Mouse (Mus musculus): ENCODE measurements around the gene Poc1a. TPM values are rescaled to one million over a fixed set of nuclear protein-coding genes. Genes with fewer than 3 reads are reported as not detected.

The Poc1a gene
- 39.9 and 46.4 TPM in 2 replicates for polyA plus RNA-seq (2016; fragmentation: Nextera tagmentation; extraction: Ambion mirVana)

GRCm38 (mm10) chr9:106280808-106281544 lies at the start of gene Poc1a:
Poc1a (plus strand) TSS chr9:106281061.
- peak; percentile 95 for DNase-seq (ENCODE audit: low spot score)
- Histone ChIP-seq H3K27ac (replicated peaks) (peak within 1 kb of the TSS; percentile 88), H3K27me3 (replicated peaks; ENCODE audit: low read depth, poor library complexity, severe bottlenecking) (no peaks in the 10 kb centered on the region), H3K36me3 (replicated peaks) (peaks cover 26% of the 10 kb centered on the region), H3K9me3 (no peaks in the 10 kb centered on the region), H3K4me1 (peaks cover 18% of the 10 kb centered on the region), H3K4me3 (peak within 1 kb of the TSS; percentile 79)
- WGBS = under 1% methylated on average over 47 of the region's 47 CpGs

- no peak for DNase-seq (ENCODE audit: low spot score)
- WGBS = 83% methylated on average over 7 of the region's 7 CpGs
Observed at GRCm38 (mm10) chr9:106231220-106231619, 49.6 kb upstream of the Poc1a start.

GRCm38 (mm10) chr9:106231816-106232215 lies 49.0 kb upstream of the Poc1a start:
- no peak for DNase-seq (ENCODE audit: low spot score)
- Histone ChIP-seq H3K27ac (replicated peaks) (no peak overlapping the region), H3K27me3 (replicated peaks; ENCODE audit: low read depth, poor library complexity, severe bottlenecking) (peaks cover 7% of the 10 kb centered on the region), H3K4me1 (peaks cover 8% of the 10 kb centered on the region), H3K36me3 (replicated peaks) (peaks cover 51% of the 10 kb centered on the region), H3K9me3 (no peaks in the 10 kb centered on the region), H3K4me3 (no peak overlapping the region)
- WGBS = 85% methylated on average over 4 of the region's 4 CpGs

More at GRCm38 (mm10) chr9:106231220-106231619, 49.6 kb upstream of the Poc1a start:
- Histone ChIP-seq H3K4me3 (no peak overlapping the region), H3K27me3 (replicated peaks; ENCODE audit: low read depth, poor library complexity, severe bottlenecking) (peaks cover 13% of the 10 kb centered on the region), H3K9me3 (no peaks in the 10 kb centered on the region), H3K27ac (replicated peaks) (no peak overlapping the region), H3K4me1 (peaks cover 14% of the 10 kb centered on the region), H3K36me3 (replicated peaks) (peaks cover 45% of the 10 kb centered on the region)

GRCm38 (mm10) chr9:106232956-106233355 lies 47.9 kb upstream of the Poc1a start:
- Histone ChIP-seq H3K27me3 (replicated peaks; ENCODE audit: low read depth, poor library complexity, severe bottlenecking) (no peaks in the 10 kb centered on the region), H3K36me3 (replicated peaks) (peaks cover 62% of the 10 kb centered on the region), H3K4me3 (no peak overlapping the region), H3K9me3 (no peaks in the 10 kb centered on the region), H3K27ac (replicated peaks) (no peak overlapping the region), H3K4me1 (0 out of 2 replicates have a peak, but pooled peaks cover 4% of the 10 kb centered on the region)
- no peak for DNase-seq (ENCODE audit: low spot score)
- 94% methylated on average over 3 of the region's 3 CpGs for WGBS

- no peaks in the 10 kb centered on the region for H3K9me3 ChIP-seq
- H3K36me3 ChIP-seq (replicated peaks) = peaks cover 72% of the 10 kb centered on the region
- H3K27me3 ChIP-seq (replicated peaks; ENCODE audit: low read depth, poor library complexity, severe bottlenecking) = no peaks in the 10 kb centered on the region
- 89% methylated on average over 6 of the region's 6 CpGs for WGBS
- H3K27ac ChIP-seq (replicated peaks) = no peak overlapping the region
- no peak for DNase-seq (ENCODE audit: low spot score)
- no peak overlapping the region for H3K4me3 ChIP-seq
- H3K4me1 ChIP-seq = 0 out of 2 replicates have a peak, but pooled peaks cover 4% of the 10 kb centered on the region
Observed at GRCm38 (mm10) chr9:106233953-106234352, 46.9 kb upstream of the Poc1a start.

- no peaks in the 10 kb centered on the region for H3K27me3 ChIP-seq (replicated peaks; ENCODE audit: low read depth, poor library complexity, severe bottlenecking)
- WGBS = 93% methylated on average over 23 of the region's 23 CpGs
Observed at GRCm38 (mm10) chr9:106235194-106235830, 45.5 kb upstream of the Poc1a start.

GRCm38 (mm10) chr9:106236156-106236817 lies 44.6 kb upstream of the Poc1a start:
- H3K27me3 ChIP-seq (replicated peaks; ENCODE audit: low read depth, poor library complexity, severe bottlenecking) = no peaks in the 10 kb centered on the region
- no peaks in the 10 kb centered on the region for H3K4me1 ChIP-seq
- H3K4me3 ChIP-seq = no peak overlapping the region
- no peaks in the 10 kb centered on the region for H3K9me3 ChIP-seq
- H3K36me3 ChIP-seq (replicated peaks) = peaks cover 95% of the 10 kb centered on the region
- no peak overlapping the region for H3K27ac ChIP-seq (replicated peaks)
- no peak for DNase-seq (ENCODE audit: low spot score)
- 90% methylated on average over 23 of the region's 23 CpGs for WGBS

More at GRCm38 (mm10) chr9:106235194-106235830, 45.5 kb upstream of the Poc1a start:
- no peak for DNase-seq (ENCODE audit: low spot score)
- Histone ChIP-seq H3K4me3 (no peak overlapping the region), H3K9me3 (no peaks in the 10 kb centered on the region), H3K4me1 (0 out of 2 replicates have a peak, but pooled peaks cover under 1% of the 10 kb centered on the region), H3K27ac (replicated peaks) (no peak overlapping the region), H3K36me3 (replicated peaks) (peaks cover 86% of the 10 kb centered on the region)

GRCm38 (mm10) chr9:106236818-106237211 lies 44.0 kb upstream of the Poc1a start:
- Histone ChIP-seq H3K4me1 (no peaks in the 10 kb centered on the region), H3K4me3 (no peak overlapping the region), H3K36me3 (replicated peaks) (peaks cover 100% of the 10 kb centered on the region), H3K27me3 (replicated peaks; ENCODE audit: low read depth, poor library complexity, severe bottlenecking) (no peaks in the 10 kb centered on the region), H3K9me3 (no peaks in the 10 kb centered on the region), H3K27ac (replicated peaks) (no peak overlapping the region)
- WGBS = 69% methylated on average over 3 of the region's 3 CpGs
- DNase-seq (ENCODE audit: low spot score) = no peak

- H3K27me3 ChIP-seq (replicated peaks; ENCODE audit: low read depth, poor library complexity, severe bottlenecking) = no peaks in the 10 kb centered on the region
- DNase-seq (ENCODE audit: low spot score) = no peak
- no peaks in the 10 kb centered on the region for H3K9me3 ChIP-seq
- no peak overlapping the region for H3K27ac ChIP-seq (replicated peaks)
- peaks cover 100% of the 10 kb centered on the region for H3K36me3 ChIP-seq (replicated peaks)
- H3K4me1 ChIP-seq = no peaks in the 10 kb centered on the region
- 90% methylated on average over 8 of the region's 8 CpGs for WGBS
- H3K4me3 ChIP-seq = no peak overlapping the region
Observed at GRCm38 (mm10) chr9:106237401-106237800, 43.5 kb upstream of the Poc1a start.

GRCm38 (mm10) chr9:106237878-106238277 lies 43.0 kb upstream of the Poc1a start:
- H3K36me3 ChIP-seq (replicated peaks) = peaks cover 100% of the 10 kb centered on the region

GRCm38 (mm10) chr9:106241541-106242164 lies 39.2 kb upstream of the Poc1a start:
- H3K9me3 ChIP-seq = no peaks in the 10 kb centered on the region
- WGBS = 92% methylated on average over 10 of the region's 10 CpGs
- no peak overlapping the region for H3K27ac ChIP-seq (replicated peaks)
- H3K36me3 ChIP-seq (replicated peaks) = peaks cover 75% of the 10 kb centered on the region
- no peak overlapping the region for H3K4me3 ChIP-seq
- no peaks in the 10 kb centered on the region for H3K27me3 ChIP-seq (replicated peaks; ENCODE audit: low read depth, poor library complexity, severe bottlenecking)
- no peak for DNase-seq (ENCODE audit: low spot score)
- H3K4me1 ChIP-seq = peaks cover 13% of the 10 kb centered on the region

More at GRCm38 (mm10) chr9:106237878-106238277, 43.0 kb upstream of the Poc1a start:
- no peak for DNase-seq (ENCODE audit: low spot score)
- Histone ChIP-seq H3K27me3 (replicated peaks; ENCODE audit: low read depth, poor library complexity, severe bottlenecking) (no peaks in the 10 kb centered on the region), H3K27ac (replicated peaks) (no peak overlapping the region), H3K9me3 (no peaks in the 10 kb centered on the region), H3K4me3 (no peak overlapping the region), H3K4me1 (no peaks in the 10 kb centered on the region)
- 95% methylated on average over 10 of the region's 10 CpGs for WGBS
